Mouse (Mus musculus): ENCODE measurements around the gene Gorab.

- TF ChIP-seq TAL1 (conservative IDR thresholded peaks at IDR 0.05; ENCODE audit: low read depth, low read length) (no peak), GATA1 (IDR thresholded peaks at IDR 0.05; ENCODE audit: borderline replicate concordance, low read length) (no peak), CTCF (IDR thresholded peaks at IDR 0.05; ENCODE audit: low read depth, low read length) (no peak)
Measured at GRCm38 (mm10) chr1:163339219-163339561, 64.3 kb downstream of the Gorab start.

Measured in G1E (cell line).